Mouse (Mus musculus) heart, embryonic 10.5 days (tissue): ENCODE measurements around the gene Napa. TPM values are rescaled to one million over a fixed set of nuclear protein-coding genes. Genes with fewer than 3 reads are reported as not detected.

Experiments
- DNase-seq: peaks from one replicate; pipeline ENCODE4 v3.0.0-alpha.2; 2017; ENCODE audit warnings: low spot score
- H3K27ac ChIP-seq: fragments of 300-500 bp; sonication (generic); 2 replicates; pipeline ENCODE4 v1.5.1; 2016; ENCODE audit warnings: mild to moderate bottlenecking
- H3K27me3 ChIP-seq: fragments of 300-500 bp; sonication (generic); 2 replicates; pipeline ENCODE4 v1.6.1; 2016; ENCODE audit warnings: mild to moderate bottlenecking; ENCODE audit not compliant: poor library complexity, insufficient read depth, severe bottlenecking
- H3K36me3 ChIP-seq: fragments of 300-500 bp; sonication (generic); 2 replicates; pipeline ENCODE4 v1.6.1; 2016; ENCODE audit warnings: mild to moderate bottlenecking, moderate library complexity
- H3K4me1 ChIP-seq: fragments of 300-500 bp; sonication (generic); 2 replicates; pipeline ENCODE4 v1.6.1; 2016; ENCODE audit warnings: mild to moderate bottlenecking
- H3K4me3 ChIP-seq: fragments of 300-500 bp; sonication (generic); 2 replicates; pipeline ENCODE4 v1.5.1; 2016; ENCODE audit warnings: mild to moderate bottlenecking, moderate library complexity
- H3K9me3 ChIP-seq: fragments of 300-500 bp; sonication (generic); 2 replicates; pipeline ENCODE4 v1.6.1; 2016; ENCODE audit warnings: mild to moderate bottlenecking, moderate library complexity
- WGBS: fragments of 180-500 bp; shearing (Covaris S2); methylation state at CpG from one replicate; pipeline ENCODE4 v1.1.7; 2016; 5-methylcytosine and 5-hydroxymethylcytosine counted together
- polyA plus RNA-seq: library from polyadenylated mRNA; unstranded; fragments of >200 nt; fragmentation: Nextera tagmentation; extraction: Ambion mirVana; gene quantifications from 2 replicates; pipeline ENCODE4 v1.2.1, GENCODE M21; 2016

Gene Napa
- polyA plus RNA-seq, 1 experiment from 2014 or later, result 196 TPM

- Histone ChIP-seq H3K36me3 (peaks cover 53% of the 10 kb centered on the region), H3K4me3 (no peak overlapping the region)
Measured at GRCm38 (mm10) chr7:16102686-16103226, 4.5 kb downstream of the Napa start.

GRCm38 (mm10) chr7:16103760-16104159 is 5.5 kb downstream of the Napa start:
- DNase-seq, result no peak
- WGBS, result 74% methylated on average over 6 of the region's 6 CpGs
- no peak overlapping the region for H3K4me3 ChIP-seq

More at GRCm38 (mm10) chr7:16102686-16103226, 4.5 kb downstream of the Napa start:
- no peak for DNase-seq
- peaks cover 36% of the 10 kb centered on the region for H3K4me1 ChIP-seq
- WGBS, result 82% methylated on average over 5 of the region's 5 CpGs
- no peaks in the 10 kb centered on the region for H3K27me3 ChIP-seq
- no peak overlapping the region for H3K27ac ChIP-seq
- no peaks in the 10 kb centered on the region for H3K9me3 ChIP-seq

GRCm38 (mm10) chr7:16104611-16105388 is 6.5 kb downstream of the Napa start:
- peaks cover 73% of the 10 kb centered on the region for H3K36me3 ChIP-seq
- H3K4me3 ChIP-seq, result no peak overlapping the region
- no peak for DNase-seq
- WGBS, result 89% methylated on average over 7 of the region's 7 CpGs
- H3K27me3 ChIP-seq, result no peaks in the 10 kb centered on the region
- no peaks in the 10 kb centered on the region for H3K9me3 ChIP-seq
- peaks cover 28% of the 10 kb centered on the region for H3K4me1 ChIP-seq
- H3K27ac ChIP-seq, result no peak overlapping the region

More at GRCm38 (mm10) chr7:16103760-16104159, 5.5 kb downstream of the Napa start:
- no peaks in the 10 kb centered on the region for H3K9me3 ChIP-seq
- H3K36me3 ChIP-seq, result peaks cover 63% of the 10 kb centered on the region
- H3K27me3 ChIP-seq, result no peaks in the 10 kb centered on the region
- no peak overlapping the region for H3K27ac ChIP-seq
- H3K4me1 ChIP-seq, result peaks cover 36% of the 10 kb centered on the region

GRCm38 (mm10) chr7:16108886-16109542 is 10.8 kb downstream of the Napa start:
- H3K4me1 ChIP-seq, result no peaks in the 10 kb centered on the region
- DNase-seq, result no peak
- peaks cover 86% of the 10 kb centered on the region for H3K36me3 ChIP-seq
- no peak overlapping the region for H3K4me3 ChIP-seq
- H3K27ac ChIP-seq, result no peak overlapping the region
- 88% methylated on average over 9 of the region's 9 CpGs for WGBS
- H3K9me3 ChIP-seq, result no peaks in the 10 kb centered on the region
- H3K27me3 ChIP-seq, result no peaks in the 10 kb centered on the region

- Histone ChIP-seq H3K4me1 (no peaks in the 10 kb centered on the region), H3K27me3 (no peaks in the 10 kb centered on the region), H3K27ac (no peak overlapping the region), H3K9me3 (no peaks in the 10 kb centered on the region), H3K36me3 (peaks cover 86% of the 10 kb centered on the region), H3K4me3 (no peak overlapping the region)
- WGBS, result 91% methylated on average over 8 of the region's 8 CpGs
- DNase-seq, result no peak
Measured at GRCm38 (mm10) chr7:16110158-16110557, 11.9 kb downstream of the Napa start.

GRCm38 (mm10) chr7:16111284-16112090 is 13.2 kb downstream of the Napa start:
- DNase-seq, result no peak
- 86% methylated on average over 7 of the region's 7 CpGs for WGBS
- Histone ChIP-seq H3K4me3 (no peak overlapping the region), H3K9me3 (no peaks in the 10 kb centered on the region), H3K27me3 (no peaks in the 10 kb centered on the region), H3K4me1 (no peaks in the 10 kb centered on the region), H3K27ac (no peak overlapping the region), H3K36me3 (peaks cover 96% of the 10 kb centered on the region)

GRCm38 (mm10) chr7:16116418-16116817 is 18.2 kb downstream of the Napa start:
- no peaks in the 10 kb centered on the region for H3K9me3 ChIP-seq
- no peak for DNase-seq
- peaks cover 8% of the 10 kb centered on the region for H3K4me1 ChIP-seq
- WGBS, result 95% methylated on average over 7 of the region's 7 CpGs
- no peak overlapping the region for H3K27ac ChIP-seq
- H3K4me3 ChIP-seq, result no peak overlapping the region
- H3K36me3 ChIP-seq, result peaks cover 62% of the 10 kb centered on the region
- H3K27me3 ChIP-seq, result no peaks in the 10 kb centered on the region

- 84% methylated on average over 3 of the region's 3 CpGs for WGBS
- no peak overlapping the region for H3K27ac ChIP-seq
- no peak overlapping the region for H3K4me3 ChIP-seq
- no peaks in the 10 kb centered on the region for H3K27me3 ChIP-seq
- no peak for DNase-seq
- H3K36me3 ChIP-seq, result peaks cover 56% of the 10 kb centered on the region
- no peaks in the 10 kb centered on the region for H3K9me3 ChIP-seq
- peaks cover 8% of the 10 kb centered on the region for H3K4me1 ChIP-seq
Measured at GRCm38 (mm10) chr7:16117100-16117499, 18.8 kb downstream of the Napa start.

- DNase-seq, result peak; percentile 95
- Histone ChIP-seq H3K9me3 (no peaks in the 10 kb centered on the region), H3K4me3 (peak within 1 kb of the TSS; percentile 85), H3K36me3 (peaks cover 41% of the 10 kb centered on the region), H3K4me1 (peaks cover 8% of the 10 kb centered on the region), H3K27ac (peak within 1 kb of the TSS; percentile 97), H3K27me3 (no peaks in the 10 kb centered on the region)
- 1% methylated on average over 33 of the region's 33 CpGs for WGBS
Measured at GRCm38 (mm10) chr7:16119569-16120261, 21.5 kb downstream of the Napa start, which contains the start of gene Kptn. Gene Kptn, plus strand, starts transcription at chr7:16119895.

- H3K27ac ChIP-seq, result peak overlapping the region; percentile 97
- DNase-seq, result no peak
- WGBS, result 43% methylated on average over 9 of the region's 9 CpGs
- H3K4me1 ChIP-seq, result peaks cover 8% of the 10 kb centered on the region
- H3K9me3 ChIP-seq, result no peaks in the 10 kb centered on the region
- peak overlapping the region; percentile 85 for H3K4me3 ChIP-seq
- H3K27me3 ChIP-seq, result no peaks in the 10 kb centered on the region
- peaks cover 41% of the 10 kb centered on the region for H3K36me3 ChIP-seq
Measured at GRCm38 (mm10) chr7:16120262-16120600, 22.0 kb downstream of the Napa start.

GRCm38 (mm10) chr7:16125829-16126228 is 27.6 kb downstream of the Napa start:
- no peak for DNase-seq
- 77% methylated on average over 9 of the region's 9 CpGs for WGBS

GRCm38 (mm10) chr7:16128344-16128743 is 30.1 kb downstream of the Napa start:
- Histone ChIP-seq H3K36me3 (peaks cover 35% of the 10 kb centered on the region), H3K9me3 (no peaks in the 10 kb centered on the region), H3K27ac (no peak overlapping the region), H3K4me3 (no peak overlapping the region), H3K4me1 (peaks cover 38% of the 10 kb centered on the region), H3K27me3 (peaks cover 25% of the 10 kb centered on the region; the same call in 1 of the 2 replicates)
- 70% methylated on average over 6 of the region's 6 CpGs for WGBS
- DNase-seq, result no peak

More at GRCm38 (mm10) chr7:16125829-16126228, 27.6 kb downstream of the Napa start:
- Histone ChIP-seq H3K27ac (no peak overlapping the region; the same call in 1 of the 2 replicates), H3K4me3 (no peak overlapping the region), H3K9me3 (no peaks in the 10 kb centered on the region), H3K4me1 (peaks cover 23% of the 10 kb centered on the region), H3K27me3 (peaks cover 7% of the 10 kb centered on the region; the same call in 1 of the 2 replicates), H3K36me3 (peaks cover 40% of the 10 kb centered on the region)
